Mouse (Mus musculus) spleen, postnatal 36 days (tissue): ENCODE data around the gene Fbxo39.
"Not testable (repeated sequence)": the region's sequence is repeated elsewhere in the genome, so short reads cannot be mapped to it uniquely, and the experiment has no call there.

Experiments used
- DNase-seq, 2 experiments: peaks; one replicate each; pipeline ENCODE4 v3.0.0; 2022; ENCODE audit warnings: low spot score in 2 of 2, mixed read lengths in 1 of 2

Fbxo39 gene

DNA sequence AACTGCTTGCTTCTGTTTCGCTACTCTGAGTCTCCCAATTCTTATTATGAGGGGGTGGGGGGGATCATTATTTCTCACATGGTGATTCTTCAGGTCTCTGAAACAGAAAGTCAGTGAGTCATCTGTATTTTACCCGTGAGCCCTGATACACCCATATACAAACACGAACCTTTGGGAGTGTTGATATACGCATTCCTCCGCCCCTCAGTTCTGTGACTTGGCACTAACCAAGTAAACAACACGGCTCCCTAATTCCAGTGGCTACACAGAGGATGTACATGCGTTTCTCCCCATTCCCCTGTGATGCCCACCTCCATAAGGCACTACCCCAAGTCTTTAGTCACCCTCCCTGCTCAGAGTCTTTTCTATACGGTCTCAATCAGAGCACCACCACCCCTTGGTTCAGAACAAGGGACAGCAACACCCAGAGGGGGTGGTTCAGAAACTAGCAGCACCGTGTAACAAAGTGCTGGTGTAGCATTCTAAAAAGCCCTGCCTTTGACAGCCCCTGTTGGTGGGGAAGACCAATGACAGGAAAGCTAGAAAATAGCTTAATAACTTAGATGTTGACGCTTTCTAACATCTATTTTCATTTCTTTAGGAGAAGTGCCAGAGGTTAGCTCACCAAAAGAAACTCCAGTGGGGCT is 2.8 kb upstream of the Fbxo39 start:
- DNase-seq = no peak

- DNase-seq = no peak
Observed at GRCm38 (mm10) chr11:72318026-72318425, 3.8 kb downstream of the Fbxo39 start.

DNA sequence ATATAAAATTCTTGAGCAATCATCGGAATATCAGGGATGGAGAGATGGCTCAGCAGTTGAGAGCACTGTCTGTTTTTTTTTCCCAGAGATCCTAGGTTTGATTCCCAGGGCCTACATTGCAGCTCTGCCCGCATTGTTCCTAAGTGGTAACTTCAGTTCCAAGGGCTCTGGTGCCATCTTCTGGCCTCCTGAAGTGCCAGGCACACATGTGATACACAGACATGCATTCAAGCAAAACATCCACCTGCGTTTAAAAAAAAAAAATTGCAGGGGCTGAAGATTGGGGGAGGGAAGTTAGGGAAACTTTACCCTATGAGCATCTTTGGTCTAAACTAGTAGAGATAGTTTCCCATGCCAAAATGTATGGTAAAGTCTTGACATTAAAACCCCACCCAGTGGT is 10.2 kb downstream of the Fbxo39 start:
- no peak for DNase-seq

GRCm38 (mm10) chr11:72325701-72326100 is 11.5 kb downstream of the Fbxo39 start:
- DNase-seq = no peak

DNA sequence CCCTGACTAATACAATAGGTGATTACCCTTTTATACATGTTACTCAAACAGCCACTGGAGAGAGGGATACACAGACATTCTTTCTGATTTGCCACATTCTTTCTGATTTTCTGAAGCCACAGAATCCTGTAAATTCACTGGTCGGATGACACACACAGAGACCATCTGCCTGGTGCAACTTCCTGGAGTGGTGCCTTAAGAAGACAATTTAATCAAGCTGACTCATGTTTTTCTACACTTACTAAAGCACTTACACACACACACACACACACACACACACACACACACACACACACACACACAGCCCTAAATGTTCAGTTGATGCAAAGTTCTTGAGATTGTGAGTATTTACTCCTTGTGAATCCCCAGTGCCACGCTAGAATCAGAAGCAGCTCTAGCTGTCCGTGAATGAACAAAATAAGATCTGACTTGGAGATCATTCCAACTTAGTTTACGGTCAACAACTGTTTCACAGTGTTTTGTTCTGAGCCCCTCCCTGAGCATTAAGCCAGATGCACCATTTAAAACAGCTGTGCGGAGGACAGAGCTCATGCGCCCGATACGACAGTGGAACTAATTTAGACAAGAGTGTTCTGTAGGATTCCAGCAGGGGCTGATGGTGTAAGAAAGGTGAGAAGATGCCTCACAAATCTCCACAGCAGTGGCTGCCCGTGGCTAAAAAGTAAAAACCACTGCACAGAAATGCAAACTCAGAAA is 18.9 kb downstream of the Fbxo39 start:
- no peak for DNase-seq

GRCm38 (mm10) chr11:72334653-72335052 is 20.4 kb downstream of the Fbxo39 start:
- no peak for DNase-seq

DNA sequence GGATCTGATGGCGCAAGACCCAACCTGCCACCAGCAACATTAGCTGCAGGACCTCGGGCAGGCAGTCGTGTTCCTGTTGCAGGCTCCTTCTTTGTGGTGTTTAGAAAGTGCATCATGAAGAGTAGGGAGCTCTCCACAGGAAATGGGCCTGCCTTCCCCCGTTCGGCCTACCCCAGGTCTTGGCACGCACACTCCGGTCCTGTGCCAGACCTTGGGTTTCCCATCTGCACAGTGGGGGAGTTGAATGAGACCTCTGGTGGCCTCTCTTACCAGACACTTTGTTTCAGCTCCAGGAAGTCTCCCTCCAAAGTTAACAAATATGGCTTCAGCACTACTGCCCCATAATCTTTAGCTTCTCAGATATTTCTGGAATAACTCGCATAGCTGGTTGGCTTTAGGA is 22.5 kb downstream of the Fbxo39 start:
- DNase-seq = no peak

GRCm38 (mm10) chr11:72338437-72338871 is 24.2 kb downstream of the Fbxo39 start:
- DNase-seq = no peak

DNA sequence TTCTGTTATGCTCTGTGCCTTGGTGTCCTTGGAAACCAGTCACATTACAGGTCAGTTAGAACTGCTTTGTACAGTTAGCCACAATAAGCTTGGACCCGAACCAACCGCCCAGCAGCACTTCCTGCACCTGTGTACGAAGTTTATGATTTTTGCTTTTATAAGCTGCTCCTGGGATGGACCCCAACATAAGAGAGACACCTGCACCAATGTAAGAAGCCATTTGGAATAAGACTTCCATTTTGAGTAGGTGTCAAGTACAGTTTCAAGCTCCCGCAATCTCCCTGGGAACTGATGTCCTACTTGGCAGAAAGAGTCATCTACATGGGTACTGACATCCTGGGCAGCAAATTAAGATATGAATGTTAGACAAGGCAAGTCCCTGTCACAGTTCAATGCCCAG is 25.5 kb downstream of the Fbxo39 start:
- DNase-seq = no peak

DNA sequence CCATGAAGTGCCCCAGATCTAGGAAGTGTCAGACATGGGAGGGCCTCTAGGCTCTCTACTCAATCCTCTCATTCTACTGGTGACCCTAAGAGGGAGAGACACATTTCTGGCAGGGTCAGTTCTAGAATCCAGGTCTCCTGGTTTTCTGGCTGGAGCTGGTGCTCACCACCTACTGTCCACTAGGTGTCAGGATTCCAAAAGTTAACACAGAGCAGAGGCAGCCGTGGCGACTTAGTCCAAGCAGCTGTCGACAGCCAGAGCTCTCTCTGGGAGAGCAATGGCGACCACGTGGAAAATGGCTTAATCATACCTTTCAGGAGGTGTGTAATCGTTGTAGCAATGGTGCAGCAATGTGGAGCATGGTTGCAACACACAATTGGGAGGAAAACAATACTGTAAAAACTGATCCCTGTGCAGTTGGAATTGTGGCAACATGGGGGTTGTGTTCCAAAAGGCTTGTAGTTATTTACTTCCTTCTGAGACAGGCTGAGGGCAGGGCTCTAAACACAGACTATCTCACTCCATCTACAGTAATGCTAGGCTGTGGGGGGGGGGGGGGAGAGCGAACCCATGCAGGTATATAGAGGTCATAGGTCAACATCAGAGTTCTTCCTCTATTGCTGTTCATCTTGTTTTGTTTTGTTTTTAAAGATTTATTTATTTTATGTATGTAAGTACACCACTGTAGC is 28.4 kb downstream of the Fbxo39 start:
- peak in 1 of 2 experiments; percentile 19 for DNase-seq

DNA sequence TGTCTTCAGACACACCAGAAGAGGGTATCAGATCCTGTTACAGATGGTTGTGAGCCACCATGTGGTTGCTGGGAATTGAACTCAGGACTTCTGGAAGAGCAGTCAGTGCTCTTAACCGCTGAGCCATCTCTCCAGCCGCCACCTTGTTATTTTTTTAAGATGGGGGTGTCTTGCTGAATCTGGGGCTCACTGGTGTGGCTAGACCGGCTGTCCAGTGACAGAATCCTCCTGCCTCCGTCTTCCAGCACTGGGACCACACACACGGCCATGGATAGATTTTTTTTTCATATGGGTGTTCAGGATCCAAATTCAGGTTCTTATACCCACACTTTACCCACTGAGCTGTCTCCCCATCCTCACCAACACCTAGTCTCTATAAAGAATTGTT is 29.0 kb downstream of the Fbxo39 start:
- not testable (repeated sequence) for DNase-seq

GRCm38 (mm10) chr11:72343904-72344303 is 29.7 kb downstream of the Fbxo39 start:
- peak in 1 of 2 experiments; percentile 25 for DNase-seq

GRCm38 (mm10) chr11:72344486-72344885 is 30.2 kb downstream of the Fbxo39 start:
- no peak for DNase-seq

DNA sequence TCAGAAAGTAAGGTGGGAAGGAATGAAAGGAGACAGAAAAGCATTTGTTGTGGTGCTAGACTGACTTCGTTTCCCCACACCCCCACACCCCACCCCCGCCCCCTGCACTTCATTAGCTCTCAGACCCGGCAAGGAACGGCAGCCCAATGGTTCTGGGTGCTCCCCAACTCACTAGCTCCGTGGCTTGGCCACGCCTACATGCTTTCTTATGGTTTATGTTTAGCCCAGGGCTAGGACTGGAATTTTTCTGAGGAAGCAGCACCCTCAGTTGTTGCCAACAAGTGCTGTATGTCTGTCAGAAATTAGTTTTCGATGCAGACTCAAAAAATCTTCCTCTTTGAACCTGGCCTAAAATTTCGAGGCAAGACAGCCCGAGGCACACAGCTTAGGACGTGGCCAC is 34.3 kb downstream of the Fbxo39 start:
- DNase-seq = no peak

DNA sequence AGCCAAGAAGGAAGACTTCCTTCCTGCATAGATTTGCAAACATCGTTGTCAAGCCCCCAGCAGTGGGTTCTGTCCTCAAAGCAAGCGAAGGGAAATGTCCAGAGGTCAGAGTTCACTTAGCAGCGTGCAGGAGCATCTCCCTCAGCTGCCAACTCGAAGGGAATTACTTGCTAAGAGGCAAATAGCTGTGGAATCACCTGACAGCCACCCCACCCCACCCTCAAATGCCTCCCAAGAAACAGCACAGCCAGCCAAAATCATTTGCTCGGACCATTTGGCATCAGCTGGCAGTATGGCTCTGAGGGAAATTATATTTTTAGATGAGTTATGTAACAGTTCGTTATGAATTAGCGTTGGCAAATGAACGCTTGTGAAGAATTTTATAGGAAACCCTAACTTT is 34.8 kb downstream of the Fbxo39 start:
- no peak for DNase-seq

DNA sequence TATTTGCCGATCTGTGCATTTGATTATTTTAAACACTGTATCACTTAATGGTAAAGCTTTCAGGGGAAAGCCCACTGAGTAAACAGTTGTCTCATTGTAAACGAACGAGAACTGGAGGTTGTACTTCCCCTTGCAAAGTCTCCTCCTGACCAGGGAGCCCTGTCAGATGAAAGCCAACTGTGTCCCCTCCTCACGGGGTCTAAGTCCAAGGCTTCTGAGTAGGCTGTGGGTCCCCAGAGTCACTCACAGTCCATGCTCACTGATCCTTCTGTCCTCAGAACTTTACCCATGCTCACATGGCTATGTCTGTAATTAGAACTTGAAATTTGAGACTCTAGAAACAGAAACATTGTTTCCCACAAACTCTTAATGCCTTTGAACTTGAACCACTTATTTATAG is 35.4 kb downstream of the Fbxo39 start:
- no peak for DNase-seq

DNA sequence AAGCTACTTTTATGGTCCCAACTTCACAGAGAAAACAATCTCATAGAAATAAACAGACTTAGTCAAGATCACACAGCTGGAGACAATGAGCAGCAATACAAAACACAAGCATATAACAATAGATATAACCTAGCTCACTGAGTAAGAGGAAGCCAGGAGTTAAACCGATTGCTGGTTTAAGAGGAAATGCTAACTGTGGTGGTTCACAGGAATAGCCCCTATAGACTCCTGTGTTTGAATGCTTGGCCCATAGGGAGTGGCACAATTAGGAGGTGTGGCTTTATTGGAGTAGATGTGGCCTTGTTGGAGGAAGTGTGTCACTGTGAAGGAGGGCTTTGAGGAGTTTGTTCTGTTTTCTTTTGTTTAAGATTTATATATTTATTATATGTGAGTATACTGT is 38.0 kb downstream of the Fbxo39 start:
- no peak for DNase-seq

DNA sequence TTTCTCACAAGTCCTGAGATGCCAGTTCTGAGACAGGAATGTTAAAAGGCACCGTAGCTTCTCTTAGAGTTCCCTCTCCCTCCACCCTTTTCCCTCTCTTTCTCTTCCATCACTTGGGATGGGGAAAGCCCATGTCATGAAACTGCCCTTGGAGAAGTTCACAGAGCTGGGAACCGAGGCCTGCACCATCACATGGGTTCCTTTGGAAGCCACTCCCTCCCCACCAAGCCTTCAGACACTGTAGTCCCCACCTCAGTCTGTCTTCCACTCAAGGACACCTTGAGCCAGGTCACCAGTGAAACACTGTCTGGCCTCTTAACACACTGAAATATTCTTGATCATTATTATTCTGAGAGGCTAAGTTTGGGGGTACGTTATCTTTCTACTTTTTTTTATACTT is 38.9 kb downstream of the Fbxo39 start:
- no peak for DNase-seq

DNA sequence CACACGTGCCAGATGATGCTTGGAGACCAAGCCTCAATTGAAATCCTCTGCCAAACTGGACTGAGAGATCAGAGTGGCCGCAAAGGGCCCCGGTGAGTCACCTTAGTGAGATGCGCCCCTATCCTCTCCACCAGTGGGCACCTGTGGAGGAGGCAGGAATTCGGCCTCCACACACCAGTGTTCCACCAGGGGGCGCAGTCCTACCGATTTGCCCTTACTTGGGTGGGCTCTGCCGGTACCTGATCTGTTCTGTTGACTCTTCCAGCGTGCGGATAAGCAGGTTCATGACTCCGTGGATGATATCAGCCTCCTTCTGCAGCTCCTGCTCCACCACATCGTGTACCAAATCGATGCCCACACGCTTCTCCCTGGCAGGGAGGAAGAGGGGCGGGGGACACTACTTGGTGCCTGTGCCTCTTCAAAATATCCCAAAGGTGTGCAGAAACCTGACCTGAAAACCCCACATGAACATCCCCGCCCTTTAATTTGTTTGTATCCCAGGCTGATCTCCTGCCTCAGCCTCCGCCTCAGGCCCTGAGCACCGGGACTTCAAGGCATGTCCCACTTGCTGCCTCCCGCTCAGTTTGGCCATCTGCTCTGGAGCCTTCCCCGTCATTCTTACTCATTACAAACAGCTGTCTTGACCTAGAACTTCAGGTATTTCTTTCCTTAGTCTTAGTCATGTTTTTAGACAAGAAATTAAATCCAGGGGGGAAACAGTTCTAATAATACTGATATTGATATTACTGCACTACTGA is 40.9 kb downstream of the Fbxo39 start:
- peak; percentile 41 to 54 for DNase-seq

- DNase-seq = peak; percentile 11 to 15
Observed at GRCm38 (mm10) chr11:72361385-72362346, 47.4 kb downstream of the Fbxo39 start.

DNA sequence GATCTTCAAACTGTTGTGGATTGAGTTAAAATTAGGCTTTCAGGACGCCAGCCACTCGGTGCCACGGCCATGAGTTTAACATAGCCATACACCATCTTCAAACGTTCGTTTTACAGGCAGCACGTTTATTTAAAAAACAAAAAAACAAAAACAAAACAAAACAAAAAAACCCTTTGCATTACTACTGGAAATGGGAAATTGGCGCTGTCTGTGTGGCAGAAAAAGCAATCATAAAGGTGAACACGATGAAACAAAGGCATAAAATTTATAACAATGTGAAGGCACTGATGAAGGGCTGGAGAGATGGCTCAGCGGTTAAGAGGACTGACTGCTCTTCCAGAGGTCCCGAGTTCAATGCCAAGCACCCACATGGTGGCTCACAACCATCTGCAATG is 48.1 kb downstream of the Fbxo39 start, which contains the start of gene Tekt1:
Gene Tekt1 (minus strand): TSS at position 96 of the 395 bp plus-strand sequence.
- no peak for DNase-seq
